Mouse (Mus musculus): ENCODE measurements around the gene Pheta1. TPM values are rescaled to one million over a fixed set of nuclear protein-coding genes. Genes with fewer than 3 reads are reported as not detected.
"Not testable (repeated sequence)": the region's sequence is repeated elsewhere in the genome, so short reads cannot be mapped to it uniquely, and the experiment has no call there.

Pheta1 gene
- total RNA-seq, 2 experiments from 2014 or later, result 5.1 to 5.4 TPM

DNA sequence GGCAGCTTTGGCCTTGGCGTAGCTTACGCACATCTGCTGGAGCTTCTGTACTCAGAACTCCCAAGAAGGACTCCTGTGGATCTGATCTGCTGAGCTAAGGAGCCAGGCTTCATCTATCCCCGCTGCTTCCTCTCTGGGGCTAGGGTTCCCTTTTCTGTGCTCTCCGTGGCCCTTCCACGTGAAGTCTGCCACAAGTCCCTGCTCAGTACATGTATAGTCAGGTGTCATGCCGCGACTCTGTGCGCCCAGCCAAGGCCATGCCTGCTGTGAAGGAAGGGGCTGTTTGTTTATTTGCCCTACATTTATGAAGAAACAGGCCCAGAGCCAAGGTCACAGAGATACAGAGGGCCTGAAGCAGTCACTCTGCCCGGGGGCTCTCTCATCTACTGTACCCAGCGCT lies 6.8 kb upstream of the Pheta1 start:
- peak in 1 of 2 experiments; percentile 31 for DNase-seq (ENCODE audit: low spot score in 2 of 2)

DNA sequence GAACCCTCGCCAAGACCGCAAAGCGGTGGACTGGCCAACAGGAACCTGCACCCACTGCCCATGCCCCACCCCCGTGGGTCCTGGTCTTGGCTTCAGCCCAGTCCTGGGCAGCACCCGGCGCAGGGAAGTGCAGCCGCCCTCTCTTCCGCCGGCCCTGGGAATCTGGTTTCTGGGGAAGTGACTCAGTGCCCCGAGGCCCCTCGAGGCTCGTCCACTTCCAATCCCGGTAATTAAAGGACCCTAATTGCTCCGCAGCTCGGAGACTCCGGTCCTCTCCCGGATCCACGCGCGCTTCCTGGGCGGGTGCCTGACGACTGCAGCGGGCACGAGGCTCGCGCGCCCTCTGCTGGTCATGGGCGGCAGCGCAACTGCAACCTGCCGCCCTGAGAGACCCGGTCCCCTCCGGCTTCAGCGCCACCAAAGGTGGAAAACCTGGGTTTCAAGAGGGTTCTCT lies 6.1 kb upstream of the Pheta1 start:
- DNase-seq (ENCODE audit: low spot score in 2 of 2), result peak; percentile 92 to 94

DNA sequence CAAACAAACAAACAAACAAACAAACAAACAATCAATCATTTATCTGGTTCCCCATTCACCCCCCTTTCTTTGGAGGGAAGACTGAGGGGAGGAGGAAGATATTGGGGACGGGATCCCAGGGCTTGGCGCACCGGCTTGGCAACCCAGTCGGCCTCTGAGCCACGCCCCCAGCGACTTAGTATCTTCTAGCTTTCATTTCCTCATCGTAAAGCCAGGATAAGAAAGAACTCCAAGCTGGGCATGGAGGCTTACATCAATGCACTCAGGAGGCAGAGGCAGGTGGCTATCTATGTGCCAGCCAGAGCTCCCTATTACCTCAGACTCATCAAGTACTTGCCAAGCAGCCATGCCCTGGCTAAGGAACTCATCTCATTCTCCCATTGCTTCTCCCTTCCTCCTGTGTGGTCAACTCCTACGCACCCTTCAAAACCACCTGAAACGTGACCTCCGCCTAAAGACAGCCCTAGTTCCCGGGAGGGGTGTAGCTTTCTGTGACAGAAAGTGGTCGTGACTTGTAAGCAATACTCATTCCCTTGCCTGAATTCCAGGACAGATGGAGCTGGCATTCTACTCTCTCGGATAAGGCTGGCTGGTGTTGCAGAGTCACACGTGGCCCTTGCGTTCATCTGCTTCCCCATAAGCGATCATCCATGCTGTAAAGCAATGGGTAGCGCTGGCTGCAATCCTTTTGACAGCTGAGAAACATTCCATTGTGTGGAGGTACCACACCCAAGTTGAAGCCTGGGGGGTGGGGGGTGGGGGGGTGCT lies 5.5 kb upstream of the Pheta1 start:
- no peak for DNase-seq (ENCODE audit: low spot score in 2 of 2)

DNA sequence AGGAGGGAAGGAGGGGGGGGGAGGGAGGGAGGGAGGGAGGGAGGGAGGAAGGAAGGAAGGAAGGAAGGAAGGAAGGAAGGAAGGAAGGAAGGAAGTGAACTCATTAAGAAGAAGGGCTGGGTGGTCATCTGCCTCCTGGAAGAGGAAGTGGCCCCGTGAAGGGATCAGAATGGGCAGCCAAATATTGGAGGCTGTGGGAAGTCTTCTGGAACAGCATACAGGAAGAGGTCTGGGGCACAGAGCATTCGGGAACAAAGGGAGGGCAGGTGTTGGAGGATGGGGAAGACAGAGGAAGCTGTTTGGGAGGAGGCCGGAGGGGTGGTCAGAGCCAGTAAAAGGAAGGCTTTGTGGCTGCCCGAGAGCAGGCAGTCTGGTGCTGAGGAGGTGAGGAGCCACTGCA lies 3.4 kb upstream of the Pheta1 start:
- no peak for DNase-seq (ENCODE audit: low spot score in 2 of 2)

DNA sequence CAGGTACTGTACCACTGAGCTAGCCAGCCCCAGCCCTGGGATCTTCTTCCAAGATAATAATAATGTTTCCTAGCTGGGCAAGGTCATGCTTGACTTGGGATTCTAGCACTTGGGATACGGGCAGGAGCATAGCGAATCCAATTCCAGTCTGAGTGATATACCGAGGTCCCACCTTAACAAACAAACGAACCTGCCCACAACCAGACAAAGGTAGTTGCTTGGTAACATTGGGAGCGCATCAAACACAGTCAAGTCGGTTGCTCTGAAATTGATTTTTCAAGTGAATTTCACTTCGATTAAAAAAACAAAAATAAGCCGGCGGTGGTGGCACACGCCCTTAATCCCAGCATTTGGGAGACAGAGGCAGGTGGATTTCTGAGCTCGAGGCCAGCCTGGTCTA lies 2.5 kb upstream of the Pheta1 start:
- no peak for DNase-seq (ENCODE audit: low spot score in 2 of 2)

DNA sequence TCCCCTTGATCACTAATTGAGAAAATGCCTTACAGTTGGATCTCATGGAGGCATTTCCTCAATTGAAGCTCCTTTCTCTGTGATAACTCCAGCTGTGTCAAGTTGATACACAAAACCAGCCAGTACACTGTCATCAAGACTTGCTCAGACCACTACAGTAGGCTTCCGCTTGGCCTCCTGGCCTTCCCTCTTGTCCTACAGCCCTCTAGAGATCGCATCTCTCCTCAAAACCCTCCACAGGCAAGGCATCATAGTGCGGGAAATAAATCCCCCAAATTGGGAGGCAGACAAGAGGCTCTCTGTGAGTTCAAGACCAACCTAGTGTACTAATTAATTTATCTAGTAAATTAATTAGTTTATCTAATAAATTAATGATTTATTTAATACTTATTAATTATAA lies 1.5 kb upstream of the Pheta1 start:
- DNase-seq (ENCODE audit: low spot score in 2 of 2), result not testable (repeated sequence)

DNA sequence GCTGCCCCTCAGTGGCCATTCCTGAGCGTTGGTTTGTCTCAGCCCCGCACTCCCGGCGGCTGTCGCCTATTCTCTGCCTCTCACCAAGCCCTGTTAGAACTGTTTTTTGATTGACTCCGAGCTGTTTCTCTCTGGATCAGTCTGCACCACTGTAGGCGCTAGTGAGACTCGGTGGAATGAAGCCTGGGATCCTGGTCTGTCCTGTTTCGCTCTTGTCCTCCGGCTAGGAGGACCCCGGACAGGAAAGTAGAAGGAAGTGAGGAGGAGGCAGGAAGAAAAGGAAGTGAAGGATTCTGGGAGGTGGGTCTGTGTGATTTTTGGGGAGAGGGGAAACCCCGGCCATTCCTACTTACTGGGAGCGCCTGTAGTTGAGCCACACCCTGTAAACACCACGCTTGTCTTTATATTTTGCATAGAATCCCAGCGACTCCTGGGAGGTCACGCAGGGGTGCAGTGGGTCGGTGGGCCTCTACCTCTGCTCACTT lies 707 bp upstream of the Pheta1 start:
- peak; percentile 33 to 50 for DNase-seq (ENCODE audit: low spot score in 2 of 2)

DNA sequence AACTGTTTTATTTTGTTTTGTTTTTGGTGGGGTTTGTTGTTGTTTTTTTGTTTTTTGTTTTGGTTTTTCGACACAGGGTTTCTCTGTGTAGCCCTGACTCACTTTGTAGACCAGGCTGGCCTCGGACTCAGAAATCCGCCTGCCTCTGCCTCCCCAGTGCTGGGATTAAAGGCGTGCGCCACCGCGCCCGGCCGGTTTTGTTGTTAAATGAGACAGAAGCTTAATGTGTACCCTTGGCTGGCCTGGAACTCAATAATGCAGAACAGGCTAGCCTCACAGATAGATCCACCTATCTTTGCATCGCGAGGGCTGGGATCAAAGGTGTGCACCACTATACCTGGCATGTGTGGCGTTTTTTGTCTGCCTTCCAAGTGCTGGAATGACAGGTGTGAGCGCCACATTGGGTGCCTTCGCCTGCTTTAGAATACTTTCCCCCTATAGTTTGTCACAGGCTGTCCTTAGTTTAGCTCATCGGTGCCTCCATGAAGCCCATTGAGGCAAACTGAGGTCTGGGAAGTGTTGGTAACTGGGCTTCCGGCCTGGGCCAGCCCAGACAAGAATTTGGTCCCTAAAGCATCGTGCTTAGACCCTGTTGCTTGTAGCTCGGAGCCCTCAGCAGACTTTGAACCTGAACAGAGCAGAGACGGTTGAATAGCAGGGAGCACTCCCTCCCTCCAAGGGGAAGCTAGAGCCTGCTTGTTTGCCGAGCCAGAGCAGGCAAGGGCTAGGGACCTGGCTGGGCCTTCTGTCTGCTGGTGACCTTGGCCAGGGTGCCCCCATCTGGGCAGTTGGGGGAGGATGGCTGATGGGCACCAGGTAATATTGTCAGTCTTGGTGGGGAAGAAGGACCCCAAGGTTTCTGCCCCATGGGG lies 930 bp downstream of the Pheta1 start:
- no peak for DNase-seq (ENCODE audit: low spot score in 2 of 2)

DNA sequence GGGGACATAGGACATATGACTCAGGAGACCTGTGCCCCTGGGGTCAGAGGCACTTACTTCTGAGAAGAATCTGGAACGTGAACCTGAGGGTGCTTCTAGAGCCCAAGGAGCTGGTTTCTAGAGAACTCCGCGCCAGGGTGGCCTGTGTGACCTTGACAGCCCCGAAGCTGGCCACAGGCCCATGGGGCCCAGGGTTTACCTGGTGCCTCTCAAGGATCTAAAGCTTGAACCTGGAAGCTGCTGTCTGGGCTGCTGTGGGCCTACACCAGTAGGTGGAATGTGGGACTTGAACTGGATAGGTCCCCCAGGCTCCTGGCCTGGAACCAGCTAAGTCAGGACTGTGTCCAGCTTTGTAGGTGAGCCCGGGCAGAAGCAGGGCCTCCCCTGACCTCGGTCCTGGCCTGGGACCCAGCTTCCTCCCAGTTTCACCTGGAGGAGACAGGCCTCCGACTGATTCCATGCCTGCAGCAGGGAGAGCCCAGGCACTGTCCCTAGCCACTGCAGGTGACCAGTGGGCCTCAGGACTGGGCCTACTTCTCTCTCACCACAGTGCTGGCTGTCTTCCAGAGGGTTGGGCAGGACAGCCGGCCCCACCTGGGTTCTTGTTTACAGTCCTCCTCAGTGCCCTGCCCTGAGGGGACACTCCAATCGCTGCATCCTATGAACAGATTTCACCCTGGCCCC lies 4.7 kb downstream of the Pheta1 start:
- DNase-seq (ENCODE audit: low spot score in 2 of 2), result no peak

DNA sequence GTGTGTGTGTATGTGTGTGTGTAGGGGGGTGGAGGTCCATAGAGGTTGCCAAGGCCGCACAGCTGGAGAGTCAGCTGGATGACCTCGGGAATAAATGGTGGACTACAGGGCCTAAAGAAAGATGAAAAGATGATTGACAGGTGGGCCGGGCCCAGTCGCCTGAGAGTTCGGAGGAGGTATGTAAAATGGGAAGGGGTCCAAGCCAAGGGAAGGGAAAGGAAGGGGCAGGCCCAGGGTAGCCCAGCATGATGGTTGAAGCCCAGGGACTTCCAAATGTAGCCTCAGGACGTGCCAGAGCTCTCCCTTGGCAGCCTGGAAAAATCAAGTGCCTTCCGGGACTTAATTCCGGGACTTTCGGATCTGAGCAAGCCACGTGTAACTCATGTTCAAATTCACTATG lies 6.0 kb downstream of the Pheta1 start:
- DNase-seq (ENCODE audit: low spot score in 2 of 2), result no peak

DNA sequence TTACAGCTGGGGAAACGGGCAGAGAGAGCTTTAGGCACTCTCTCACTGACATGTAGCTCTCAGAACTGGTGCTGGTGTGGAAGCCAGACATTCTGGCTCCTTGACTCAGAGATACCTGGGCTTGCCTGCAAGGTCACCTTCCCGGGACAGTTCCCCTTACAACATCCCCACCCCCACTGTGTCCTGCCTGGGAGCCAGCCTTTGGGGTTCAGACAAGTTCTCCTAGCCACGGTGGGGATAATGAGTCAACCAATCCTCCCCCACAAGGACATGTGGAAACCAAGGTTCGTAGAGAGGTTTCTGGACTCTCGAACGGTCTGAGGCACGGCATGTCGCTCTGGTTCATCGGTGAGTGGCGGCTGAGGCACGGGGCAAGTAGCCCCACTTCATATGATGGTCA lies 8.0 kb downstream of the Pheta1 start:
- no peak for DNase-seq (ENCODE audit: low spot score in 2 of 2)

DNA sequence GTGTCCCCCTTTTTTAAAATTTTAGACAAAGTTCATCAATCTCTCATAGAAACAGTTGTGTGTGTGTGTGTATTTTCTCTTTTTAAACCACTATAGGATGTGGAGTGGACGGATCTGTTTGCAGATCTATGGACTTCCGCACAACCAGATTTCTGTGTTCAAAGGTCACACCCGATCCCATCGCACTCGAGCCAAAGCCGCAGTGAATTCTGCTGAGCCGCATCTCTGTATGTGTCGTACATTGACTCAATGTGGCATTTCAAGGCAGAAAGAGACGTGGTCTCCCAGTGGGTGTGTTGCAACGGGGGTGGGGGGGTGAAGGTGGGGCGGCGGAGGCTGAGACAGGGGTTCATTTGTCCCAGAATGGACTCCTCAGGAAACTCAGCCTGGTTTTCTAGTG lies 9.6 kb downstream of the Pheta1 start:
- DNase-seq (ENCODE audit: low spot score in 2 of 2), result no peak

DNA sequence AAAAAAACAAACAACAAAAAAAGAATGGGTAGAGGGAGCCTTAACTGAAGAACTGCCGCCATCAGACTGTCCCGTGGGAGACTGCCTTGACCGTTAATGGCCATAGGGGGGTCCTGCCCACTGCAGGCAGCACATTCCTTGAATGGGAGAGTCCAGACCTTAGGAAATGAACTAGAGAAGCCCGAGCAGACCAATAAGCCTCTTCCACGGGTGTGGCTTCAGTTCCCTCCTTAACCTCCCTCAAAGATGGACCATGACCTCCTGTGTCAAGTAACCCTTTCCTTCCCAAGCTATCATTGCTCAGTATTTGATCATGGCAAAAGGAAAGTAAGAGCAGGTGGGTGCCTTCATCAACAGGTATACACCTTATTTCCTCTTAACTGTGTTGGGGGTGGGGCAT lies 13.2 kb downstream of the Pheta1 start:
- no peak for DNase-seq (ENCODE audit: low spot score in 2 of 2)

DNA sequence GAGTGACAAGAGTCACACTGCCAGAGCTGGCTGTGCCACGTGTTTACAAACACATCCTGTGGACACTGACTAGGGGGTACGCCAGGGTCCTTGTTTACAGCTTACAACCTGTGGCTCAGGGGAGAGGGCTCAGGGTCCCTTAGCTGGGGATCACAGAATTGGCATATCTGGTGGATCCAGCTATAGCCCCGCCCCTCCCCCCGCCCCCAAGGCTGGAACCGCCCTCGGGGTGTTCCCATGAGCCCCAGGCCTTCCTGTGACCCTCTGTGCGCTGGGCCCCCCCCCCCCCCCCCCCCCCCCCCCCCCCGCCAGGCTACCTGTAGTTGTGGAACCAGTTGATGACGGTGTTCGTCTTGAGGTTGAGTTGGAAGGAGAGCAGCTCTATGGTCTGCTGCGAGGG lies 15.5 kb downstream of the Pheta1 start:
- DNase-seq (ENCODE audit: low spot score in 2 of 2), result no peak

DNA sequence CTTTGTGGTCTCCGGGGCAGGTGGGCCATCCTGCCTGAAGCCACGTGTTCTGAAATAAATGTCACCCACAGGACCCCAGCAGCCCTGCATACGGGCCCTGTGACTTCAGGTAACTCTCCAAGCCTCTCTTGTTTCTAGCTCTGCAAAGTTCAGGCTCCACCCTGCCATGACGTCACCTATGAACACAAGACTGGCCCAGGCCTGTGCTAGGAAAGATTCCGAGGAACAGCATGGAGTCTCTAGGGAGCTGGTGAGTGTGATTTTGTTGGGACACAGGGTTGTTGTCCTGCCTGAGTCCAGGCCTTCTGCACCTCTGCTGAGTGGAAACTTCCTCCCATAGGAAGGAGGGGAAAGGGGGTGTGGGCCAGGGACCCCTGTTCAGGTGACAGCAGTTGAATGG lies 19.2 kb downstream of the Pheta1 start:
- DNase-seq (ENCODE audit: low spot score in 2 of 2), result no peak

DNA sequence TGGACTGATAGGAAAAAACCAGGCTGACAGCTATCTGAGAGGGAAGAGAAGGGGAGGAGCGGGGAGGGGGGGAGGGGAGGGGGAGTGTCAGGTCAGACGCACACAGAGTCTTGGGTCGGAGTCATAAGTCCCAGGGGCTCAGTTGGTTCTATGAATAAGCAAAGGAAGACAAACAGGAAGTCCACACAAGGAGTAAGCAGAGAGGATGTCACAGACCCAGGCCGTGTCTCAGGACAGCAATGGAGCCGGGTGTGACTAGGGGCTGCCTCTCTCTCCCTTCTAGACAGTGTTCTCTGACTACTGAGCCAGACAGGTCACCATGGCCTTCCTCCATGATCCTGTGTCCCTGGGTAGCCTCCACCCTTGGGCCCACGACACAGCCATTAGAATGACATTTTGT lies 22.0 kb downstream of the Pheta1 start:
- DNase-seq (ENCODE audit: low spot score in 2 of 2), result no peak

DNA sequence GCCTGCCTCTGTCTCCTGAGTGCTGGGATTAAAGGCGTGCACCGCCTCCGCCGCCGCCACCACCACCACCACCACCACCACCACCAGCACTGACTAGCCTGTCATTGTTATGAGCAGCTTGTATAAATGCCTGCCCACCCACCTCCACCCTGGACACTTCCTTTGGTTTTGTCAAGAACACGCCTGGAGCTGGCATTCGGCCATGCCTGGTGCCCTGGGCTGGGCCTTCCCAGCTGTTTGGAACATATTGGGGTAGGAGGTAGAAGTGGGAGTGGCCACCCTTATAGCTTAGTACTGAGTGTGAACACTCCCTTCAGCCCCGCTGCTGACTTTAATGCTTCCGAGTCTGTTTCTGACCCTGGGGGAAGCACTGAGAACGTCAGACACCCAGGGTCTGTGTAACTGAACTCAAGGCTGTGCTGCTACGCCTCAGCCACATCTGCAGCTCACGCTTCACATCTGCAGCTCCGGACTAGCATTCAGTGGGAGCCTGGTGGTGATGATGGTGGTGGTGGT lies 22.8 kb downstream of the Pheta1 start:
- DNase-seq (ENCODE audit: low spot score in 2 of 2), result no peak

DNA sequence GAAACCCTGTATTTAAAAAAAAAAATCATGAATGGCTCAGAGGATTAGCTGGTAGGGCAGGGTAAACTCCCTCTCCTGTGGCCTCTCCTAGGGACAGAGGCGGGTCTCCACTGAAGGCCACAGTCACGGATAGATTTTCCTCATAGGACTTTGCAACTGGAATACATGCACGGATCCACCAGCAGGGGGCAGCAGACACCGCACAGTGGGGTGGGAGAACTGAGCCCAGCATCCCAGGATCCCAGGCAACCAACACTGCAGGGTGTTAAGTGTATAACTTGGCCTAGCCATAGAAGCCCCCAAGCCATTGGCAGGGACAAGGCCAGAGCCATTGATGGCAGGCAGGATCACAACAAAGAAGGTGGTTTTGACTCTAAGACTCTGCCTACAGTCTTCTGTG lies 23.4 kb downstream of the Pheta1 start:
- peak; percentile 90 to 94 for DNase-seq (ENCODE audit: low spot score in 2 of 2)

DNA sequence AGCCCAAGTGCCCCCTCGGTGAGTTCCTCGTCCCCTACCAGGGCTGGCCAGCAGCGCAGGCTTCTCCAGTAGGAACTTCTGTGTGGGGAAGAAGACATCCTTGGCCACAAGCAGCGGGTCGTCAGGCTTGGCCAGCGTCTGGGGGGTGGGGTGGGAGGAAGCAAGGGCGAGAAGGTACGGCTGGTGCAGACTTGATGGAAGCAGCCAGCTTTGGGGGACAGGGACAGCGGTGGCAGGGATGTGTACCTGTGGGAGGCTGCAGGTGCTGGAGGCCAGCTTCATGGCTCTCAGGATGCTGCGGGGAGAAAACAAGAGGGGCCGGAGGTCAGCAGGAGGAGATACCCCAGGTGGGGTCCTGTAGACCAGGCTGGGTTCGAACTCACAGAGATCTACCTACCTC lies 26.3 kb downstream of the Pheta1 start:
- DNase-seq (ENCODE audit: low spot score in 2 of 2), result no peak

DNA sequence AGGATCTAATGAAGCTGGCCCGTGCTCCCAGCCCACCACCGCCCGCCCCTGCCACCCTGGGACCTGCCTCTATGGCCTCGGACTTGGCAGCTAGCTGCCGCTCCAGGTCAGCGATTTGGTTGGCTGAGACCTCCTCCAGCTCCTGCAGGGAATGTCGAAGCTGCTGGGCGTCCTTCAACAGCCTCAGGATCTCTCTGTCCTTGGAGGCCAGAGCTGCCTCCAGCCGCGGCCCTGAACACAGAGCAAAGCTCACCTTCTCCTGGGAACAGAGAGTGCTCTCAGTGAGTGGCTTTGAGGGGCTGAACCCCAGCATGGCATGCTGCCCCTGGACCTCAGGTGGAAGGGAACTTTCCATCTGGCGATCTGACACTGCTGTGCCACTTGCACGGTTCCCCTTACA lies 28.1 kb downstream of the Pheta1 start:
- no peak for DNase-seq (ENCODE audit: low spot score in 2 of 2)

DNA sequence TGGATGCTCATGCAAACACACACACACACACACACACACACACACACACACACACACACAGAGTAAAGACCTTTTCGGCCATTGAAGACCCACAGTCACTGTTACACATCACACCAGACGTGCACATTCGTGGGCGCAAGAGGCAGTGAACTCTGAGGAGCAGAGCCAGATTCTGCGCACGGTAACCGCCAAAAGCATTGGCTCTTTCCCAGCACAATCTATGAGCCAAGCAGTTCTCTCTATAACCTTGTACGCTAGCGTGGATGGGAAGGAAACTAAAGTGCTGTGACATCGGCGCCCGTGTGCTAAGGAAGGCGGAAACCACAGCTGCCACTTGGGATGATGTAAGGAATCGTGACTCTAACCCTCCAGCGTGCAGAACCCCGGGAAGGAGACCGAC lies 29.9 kb downstream of the Pheta1 start:
- no peak for DNase-seq (ENCODE audit: low spot score in 2 of 2)

All from adrenal gland, adult 18-20 months (tissue).